Mouse (Mus musculus) right cerebral cortex, postnatal 4 days (tissue): ENCODE measurements around the gene Pik3ip1.

Experiments
- DNase-seq: peaks from one replicate; pipeline ENCODE4 v3.0.0-alpha.2; 2022

Pik3ip1 gene

DNA sequence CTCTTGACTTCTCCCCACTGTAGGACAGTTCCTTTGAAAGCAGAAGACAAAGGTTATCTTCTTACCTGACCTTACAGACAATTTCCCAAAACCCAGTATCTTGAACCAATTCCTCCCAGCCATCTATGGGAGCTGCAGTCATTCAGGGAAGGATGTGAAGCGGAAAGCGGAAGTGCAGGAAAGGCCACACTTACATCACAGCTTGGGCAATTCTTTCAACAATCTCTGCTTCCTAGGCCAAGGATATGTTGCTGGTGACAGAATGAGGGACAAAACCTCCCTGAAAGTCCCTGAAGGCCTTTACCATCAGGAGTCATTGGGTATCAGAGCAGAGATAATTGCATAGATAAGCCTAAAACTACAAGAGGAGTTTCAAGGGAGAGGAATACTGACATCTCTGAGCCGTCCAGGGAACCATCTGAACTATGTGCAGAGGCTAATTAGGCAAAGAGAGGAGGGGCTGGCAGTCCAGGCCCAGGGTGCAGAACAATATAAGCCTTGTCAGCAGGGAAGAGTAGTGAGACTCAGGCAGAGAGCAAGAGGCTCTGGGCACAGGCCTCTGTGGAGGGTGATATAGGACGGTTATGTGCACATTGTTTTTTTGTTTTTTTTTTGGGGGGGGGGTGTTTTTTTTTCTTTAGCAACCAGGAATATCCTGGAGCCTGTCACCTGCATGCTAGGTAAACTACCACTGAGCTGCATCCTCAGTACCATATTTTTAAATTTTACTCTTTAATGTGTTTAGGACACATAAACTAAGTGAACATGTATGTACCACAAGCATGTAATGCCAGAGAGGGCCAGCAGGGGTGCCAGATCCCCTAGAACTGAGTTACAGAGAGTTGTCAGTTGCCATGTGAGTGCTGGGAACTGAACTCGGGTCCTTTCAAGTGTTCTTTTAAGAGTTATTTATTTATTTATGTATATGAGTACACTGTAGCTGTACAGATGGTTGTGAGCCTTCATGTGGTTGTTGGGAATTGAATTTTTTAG, 52.7 kb downstream of the Pik3ip1 start:
- no peak for DNase-seq

DNA sequence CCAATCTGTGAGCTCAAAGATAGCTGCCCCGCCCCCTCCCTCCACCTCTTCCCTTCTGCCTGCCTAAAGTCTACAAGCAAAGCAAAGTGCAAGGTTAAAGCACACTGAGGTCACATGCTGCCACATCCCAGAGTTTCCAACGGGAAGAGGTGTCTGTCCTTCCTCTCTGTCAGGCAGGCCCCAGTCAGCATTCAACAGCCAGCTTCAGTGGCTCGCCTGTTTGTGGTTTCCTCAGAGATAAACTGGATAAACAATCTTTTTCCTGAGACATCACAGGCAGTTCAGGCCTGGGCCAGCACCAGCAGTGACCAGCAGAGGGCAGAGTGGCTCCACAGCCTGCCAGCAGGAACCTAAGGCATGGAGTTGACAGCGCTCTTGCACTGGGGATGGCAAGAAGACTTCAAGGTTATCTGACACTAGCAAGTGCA, 56.8 kb downstream of the Pik3ip1 start:
- DNase-seq = peak; percentile 94

DNA sequence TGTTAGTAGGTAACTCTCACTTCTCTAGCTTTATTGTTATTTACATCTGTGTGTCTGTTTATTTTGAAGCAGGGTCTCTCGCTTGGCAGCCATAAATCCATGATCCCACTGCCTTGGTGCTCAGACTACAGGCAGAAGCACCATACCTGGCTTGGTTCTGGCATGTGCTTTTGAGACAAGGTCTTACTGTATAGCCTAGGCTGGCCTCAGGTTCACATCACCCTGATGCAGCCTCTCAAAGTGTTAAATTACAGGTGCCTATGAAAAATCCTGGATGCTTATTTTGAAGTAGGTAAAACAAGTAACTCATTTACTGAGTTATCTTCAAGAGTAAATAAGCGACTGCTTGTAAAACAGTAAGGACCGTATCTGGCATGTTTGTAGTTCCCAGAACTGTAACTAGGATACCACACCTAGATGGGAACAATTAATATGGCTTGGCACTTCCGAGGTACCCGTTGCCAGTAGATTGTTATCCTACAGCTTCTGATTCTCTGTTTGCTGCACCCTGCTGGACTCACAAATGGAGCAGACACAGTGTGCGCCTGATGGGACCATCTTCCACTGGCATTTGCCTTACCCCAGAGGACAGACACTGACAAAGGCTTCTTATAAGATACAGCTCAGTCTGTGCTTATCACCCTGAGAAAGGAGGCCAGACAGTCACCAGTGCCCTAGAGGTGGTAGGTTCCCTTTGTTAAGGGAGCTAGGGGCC, 57.4 kb downstream of the Pik3ip1 start:
- no peak for DNase-seq

DNA sequence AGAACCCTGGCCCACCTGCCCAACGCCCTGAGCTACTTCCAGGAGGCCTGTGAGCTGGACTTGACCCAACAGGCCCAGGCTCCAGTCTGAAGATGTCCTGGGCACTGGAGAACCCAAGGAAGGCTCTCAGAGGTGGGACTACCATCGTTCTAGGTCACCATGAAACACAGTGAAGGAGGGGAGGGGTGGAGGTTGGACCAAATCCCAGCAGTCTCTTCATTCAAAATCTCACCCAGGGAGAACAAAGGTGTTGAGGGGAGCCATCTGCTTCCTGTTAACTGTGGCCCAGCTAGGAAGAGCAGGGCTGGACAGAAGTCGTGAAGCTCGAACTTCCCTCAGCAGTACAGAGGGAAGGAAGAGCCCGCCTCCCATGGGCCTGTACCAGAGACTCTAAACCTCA, 59.8 kb downstream of the Pik3ip1 start:
- DNase-seq = no peak

DNA sequence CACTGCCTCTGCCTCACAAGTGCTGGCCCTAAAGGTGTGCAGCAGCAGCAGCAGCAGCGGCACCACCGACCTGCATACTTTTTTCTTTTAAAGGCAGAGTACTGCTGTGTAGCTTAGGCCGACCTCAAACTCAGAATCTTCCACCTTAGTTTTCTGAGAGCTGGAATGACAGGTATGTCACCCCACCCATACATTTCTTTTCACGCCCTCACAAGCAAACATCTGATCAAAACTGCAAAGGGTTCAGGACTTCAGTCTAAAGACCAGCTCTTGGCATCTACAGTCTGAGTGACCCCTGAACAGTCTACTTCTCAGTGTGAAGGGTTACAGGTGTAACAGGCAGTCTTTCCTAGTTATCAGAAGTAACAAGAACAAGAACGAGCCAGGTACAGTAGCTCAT, 60.6 kb downstream of the Pik3ip1 start:
- no peak for DNase-seq

DNA sequence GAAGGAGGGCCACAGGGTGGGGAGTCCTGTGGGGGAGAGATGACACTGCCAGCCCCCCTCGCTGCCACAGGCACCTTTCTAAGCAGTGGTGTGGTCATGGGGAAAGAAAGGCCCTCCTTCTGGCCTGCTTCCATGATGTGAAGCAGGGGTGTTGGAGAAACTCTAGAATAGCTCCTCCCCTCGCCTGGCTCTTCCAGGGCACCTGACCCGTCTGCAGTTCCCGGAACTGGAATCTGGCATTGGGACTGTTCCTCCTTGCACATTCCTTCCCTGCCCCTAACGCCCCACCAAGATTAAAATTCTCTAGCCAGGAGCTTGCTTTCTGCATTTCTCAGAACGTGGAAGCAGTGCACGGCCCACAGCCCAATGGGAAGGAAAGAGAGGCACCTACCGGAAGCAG, 62.3 kb downstream of the Pik3ip1 start:
- no peak for DNase-seq
